Mouse (Mus musculus): ENCODE data around the gene Cdk7.
A peak's percentile ranks its signal among the peaks of the same experiment; 100 is the strongest.
"Not testable (repeated sequence)": the region's sequence is repeated elsewhere in the genome, so short reads cannot be mapped to it uniquely, and the experiment has no call there.

Gene Cdk7

GRCm38 (mm10) chr13:100730861-100731176, at the start of gene Cdk7:
Gene Cdk7 (minus strand): TSS chr13:100730939.
- peak; percentile 86 for DNase-seq

- DNase-seq = no peak
These were observed 46.8 kb upstream of the Cdk7 start for GRCm38 (mm10) chr13:100777491-100777890.

GRCm38 (mm10) chr13:100776710-100777109, 46.0 kb upstream of the Cdk7 start:
- no peak for DNase-seq

GRCm38 (mm10) chr13:100776056-100776419, 45.3 kb upstream of the Cdk7 start:
- no peak for DNase-seq

- DNase-seq = peak; percentile 62
These were observed 44.7 kb upstream of the Cdk7 start, which contains the start of gene Cenph for GRCm38 (mm10) chr13:100775252-100776055. Gene Cenph (minus strand): TSS chr13:100775899.

GRCm38 (mm10) chr13:100774704-100775103, 44.0 kb upstream of the Cdk7 start:
- DNase-seq = no peak

GRCm38 (mm10) chr13:100755329-100755728, 24.6 kb upstream of the Cdk7 start:
- DNase-seq = no peak

GRCm38 (mm10) chr13:100754186-100754585, 23.4 kb upstream of the Cdk7 start:
- no peak for DNase-seq

GRCm38 (mm10) chr13:100753011-100753410, 22.3 kb upstream of the Cdk7 start:
- DNase-seq = no peak

- DNase-seq = no peak
These were observed 21.8 kb upstream of the Cdk7 start for GRCm38 (mm10) chr13:100752529-100752928.

- no peak for DNase-seq
These were observed 20.7 kb upstream of the Cdk7 start for GRCm38 (mm10) chr13:100751402-100751801.

- DNase-seq = no peak
These were observed 20.1 kb upstream of the Cdk7 start for GRCm38 (mm10) chr13:100750799-100751198.

GRCm38 (mm10) chr13:100748638-100749037, 17.9 kb upstream of the Cdk7 start:
- no peak for DNase-seq

GRCm38 (mm10) chr13:100746090-100746489, 15.4 kb upstream of the Cdk7 start:
- DNase-seq = no peak

- peak; percentile 95 for DNase-seq
These were observed 13.5 kb upstream of the Cdk7 start, which contains the start of gene Mrps36 for GRCm38 (mm10) chr13:100744036-100744744. Gene Mrps36 (minus strand): TSS chr13:100744659.

- DNase-seq = peak; percentile 12
These were observed 12.8 kb upstream of the Cdk7 start for GRCm38 (mm10) chr13:100743346-100744035.

GRCm38 (mm10) chr13:100742831-100743230, 12.1 kb upstream of the Cdk7 start:
- DNase-seq = no peak

- DNase-seq = no peak
These were observed 2.0 kb upstream of the Cdk7 start for GRCm38 (mm10) chr13:100732756-100733155.

GRCm38 (mm10) chr13:100731462-100732046, 815 bp upstream of the Cdk7 start:
- not testable (repeated sequence) for DNase-seq

- DNase-seq = peak; percentile 11
These were observed 432 bp downstream of the Cdk7 start for GRCm38 (mm10) chr13:100730153-100730860.

- DNase-seq = not testable (repeated sequence)
These were observed 2.2 kb downstream of the Cdk7 start for GRCm38 (mm10) chr13:100728530-100728929.

- no peak for DNase-seq
These were observed 2.7 kb downstream of the Cdk7 start for GRCm38 (mm10) chr13:100728086-100728485.

GRCm38 (mm10) chr13:100725194-100725593, 5.5 kb downstream of the Cdk7 start:
- no peak for DNase-seq

Measured in cerebellum, adult 8-10 months (tissue).